ENCODE assay signal across 19 mouse cellular contexts in genomic region chr10:97249760-97250159, GRCm38 (mm10).
"Had no signal": no experiment of that assay in that cellular context is flagged by ENCODE, and none has a peak within 500 bp of the region (broad histone marks: within the 10 kb centered on the region; RNA-seq: fewer than 3 reads in every experiment).

No protein-coding gene starts in this region.

- H3K9me3 ChIP-seq: intestine, embryonic 15.5 days; kidney, embryonic 15.5 days; liver, embryonic 13.5 days; midbrain, embryonic 10.5 days; neural tube, embryonic 13.5 days; stomach, embryonic 15.5 days had no signal

- ATAC-seq: intestine, embryonic 15.5 days; lung, postnatal 0 days had no signal

- H3K4me1 ChIP-seq: kidney, embryonic 15.5 days; liver, embryonic 13.5 days; megakaryocyte, embryonic 14.5 days; neural tube, embryonic 13.5 days; stomach, embryonic 15.5 days had no signal

- H3K27ac ChIP-seq: intestine, embryonic 15.5 days; kidney, embryonic 15.5 days; left cerebral cortex, adult 2 months; liver, embryonic 13.5 days; neural tube, embryonic 13.5 days; stomach, embryonic 15.5 days had no signal

- H3K36me3 ChIP-seq: intestine, embryonic 15.5 days; kidney, embryonic 15.5 days; liver, embryonic 13.5 days; midbrain, embryonic 10.5 days; neural tube, embryonic 13.5 days; stomach, embryonic 15.5 days had no signal

- H3K4me2 ChIP-seq: intestine, embryonic 15.5 days; kidney, embryonic 15.5 days; liver, embryonic 13.5 days; neural tube, embryonic 13.5 days; stomach, embryonic 15.5 days had no signal

- H3K27me3 ChIP-seq: intestine, embryonic 15.5 days; kidney, embryonic 15.5 days; liver, embryonic 13.5 days; megakaryocyte, embryonic 14.5 days; neural tube, embryonic 13.5 days; stomach, embryonic 15.5 days had no signal

- H3K9ac ChIP-seq: intestine, embryonic 15.5 days; kidney, embryonic 15.5 days; liver, embryonic 13.5 days; neural tube, embryonic 13.5 days; stomach, embryonic 15.5 days had no signal

- DNase-seq: kidney, adult 11 months; kidney, adult 8-10 months; kidney, postnatal 10 days; kidney, postnatal 36 days; layer of hippocampus, postnatal 36 days; liver, embryonic 13.5 days; retina, postnatal 1 day; right cerebral cortex, postnatal 25 days; spleen, adult 18-20 months; thymus, postnatal 25 days had no signal

- H3K4me3 ChIP-seq: intestine, embryonic 15.5 days; kidney, embryonic 15.5 days; left cerebral cortex, adult 2 months; liver, embryonic 13.5 days; megakaryocyte, embryonic 14.5 days; midbrain, embryonic 10.5 days; myocyte; neural tube, embryonic 13.5 days; stomach, embryonic 15.5 days had no signal
